In the genomic region with DNA sequence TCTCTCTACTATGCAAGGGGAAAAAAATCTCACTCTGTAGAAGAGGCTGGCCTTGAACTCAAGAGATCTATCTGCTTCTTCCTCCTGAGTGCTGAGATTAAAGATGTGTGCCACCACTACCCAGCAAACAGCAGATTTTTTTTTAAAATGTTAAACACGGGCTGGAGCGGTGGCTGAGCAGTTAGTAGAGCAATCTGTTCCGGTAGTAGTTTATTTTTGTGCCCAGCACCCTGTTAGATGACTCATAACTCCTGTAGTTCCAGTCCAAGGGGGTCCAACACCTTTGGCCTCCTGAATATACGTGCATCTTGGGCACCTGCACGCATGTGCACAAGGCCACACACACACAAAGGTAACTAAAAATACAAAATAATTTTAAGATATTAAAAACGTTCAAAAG, we compare ENCODE assay signal across 21 mouse cellular contexts. TPM values are rescaled to one million over a fixed set of nuclear protein-coding genes. Genes with fewer than 3 reads are reported as not detected.
DNase-seq lines count a peak whose midpoint lies in the region; ATAC-seq and TF ChIP-seq lines count a peak whose summit lies in the region.
"Had no signal": no experiment of that assay in that cellular context is flagged by ENCODE, and none has a peak within 500 bp of the region (broad histone marks: within the 10 kb centered on the region; RNA-seq: fewer than 3 reads in every experiment).

No protein-coding gene starts in this region.

- in situ Hi-C loops in Patski (cut with MboI; ENCODE audit: low pct_unique_long_range_greater_than_20kb), result no loop called here

- peaks cover 12% of the 10 kb centered on the region for H3K4me1 ChIP-seq in heart, adult 2 months (ENCODE audit: control insufficient read depth, insufficient read depth, low read length)
- H3K4me1 ChIP-seq in cortical plate, adult 2 months (ENCODE audit: control insufficient read depth, insufficient read depth, low read length), result peaks cover 13% of the 10 kb centered on the region
- H3K4me1 ChIP-seq: limb, embryonic 10.5 days; liver, embryonic 15.5 days; midbrain, embryonic 10.5 days had no signal

- peaks cover 3% of the 10 kb centered on the region; the same call in 1 of the 2 replicates for H3K79me2 ChIP-seq in heart, adult 2 months (replicated peaks; ENCODE audit: control insufficient read depth, insufficient read depth, low read length)

- WGBS in heart, adult 2 months, result 64% methylated on average over 6 of the region's 6 CpGs

- no peak overlapping the region for H3K9ac ChIP-seq in heart, adult 2 months (ENCODE audit: low read depth, low read length)
- H3K9ac ChIP-seq: heart, embryonic 13.5 days; liver, embryonic 15.5 days; neural tube, embryonic 15.5 days had no signal

- H3K27ac ChIP-seq in heart, adult 2 months, result peak overlapping the region; percentile 19
- peak overlapping the region; percentile 93 for H3K27ac ChIP-seq in cortical plate, adult 2 months (ENCODE audit: insufficient read depth, low read length)
- H3K27ac ChIP-seq: heart, embryonic 13.5 days; hindbrain, postnatal 0 days; limb, embryonic 10.5 days; liver, embryonic 15.5 days; midbrain, embryonic 10.5 days; neural tube, embryonic 15.5 days had no signal

- intact Hi-C loops in heart, adult 2 months (cut with DNase I), result no loop called here

- POLR2A ChIA-PET in Patski (lab: Charles Lee), result no interaction called here

- DNase-seq in cerebellum, adult 18-20 months, result peak; percentile 34 to 44
- no peak for DNase-seq in cerebellum, postnatal 36 days
- no peak for DNase-seq in heart, adult 2 months
- DNase-seq in heart, adult 18-20 months, result no peak
- no peak for DNase-seq in Patski (ENCODE audit: low read depth, low spot score)
- DNase-seq in spleen, postnatal 14 days (ENCODE audit: low spot score in 2 of 2), result no peak
- no peak for DNase-seq in kidney, adult 18-20 months
- DNase-seq: gastrocnemius, postnatal 14 days; heart, postnatal 14 days; liver; right cerebral cortex, postnatal 14 days; thymus, postnatal 25 days had no signal

- H3K27me3 ChIP-seq in heart, adult 2 months (ENCODE audit: control insufficient read depth, insufficient read depth, low read length), result no peaks in the 10 kb centered on the region
- no peaks in the 10 kb centered on the region for H3K27me3 ChIP-seq in Patski
- H3K27me3 ChIP-seq: heart, embryonic 13.5 days; liver, embryonic 15.5 days; neural tube, embryonic 15.5 days had no signal

- no peak for TF ChIP-seq POLR2A in heart, adult 2 months (IDR thresholded peaks at IDR 0.05; ENCODE audit: insufficient read depth, low read depth, low read length)
- no peak for TF ChIP-seq POLR2A in cortical plate, adult 2 months (IDR thresholded peaks at IDR 0.05; ENCODE audit: extremely low read depth, insufficient read depth, low read length)

- ATAC-seq in Patski, result peak; percentile 10
- ATAC-seq: hindbrain, postnatal 0 days; intestine, embryonic 16.5 days; midbrain, embryonic 16.5 days had no signal

- H3K36me3 ChIP-seq in heart, adult 2 months (ENCODE audit: control insufficient read depth, insufficient read depth, low read length), result peaks cover 11% of the 10 kb centered on the region
- H3K36me3 ChIP-seq: limb, embryonic 10.5 days; liver, embryonic 15.5 days; neural tube, embryonic 15.5 days had no signal

- no peak for TF ChIP-seq CTCF in heart, adult 2 months (IDR thresholded peaks at IDR 0.05)
- no peak for TF ChIP-seq CTCF in Patski (IDR thresholded peaks at IDR 0.05)
- TF ChIP-seq CTCF in cortical plate, adult 2 months (IDR thresholded peaks at IDR 0.05; ENCODE audit: extremely low read depth, insufficient read depth, low read length), result no peak

- H3K4me3 ChIP-seq in heart, adult 2 months, result no peak overlapping the region
- no peak overlapping the region for H3K4me3 ChIP-seq in cortical plate, adult 2 months (ENCODE audit: insufficient read depth, low read length)
- H3K4me3 ChIP-seq: heart, embryonic 13.5 days; limb, embryonic 10.5 days; liver, embryonic 15.5 days; midbrain, embryonic 10.5 days; neural tube, embryonic 15.5 days had no signal

- CTCF ChIA-PET in Patski (lab: Charles Lee), result no interaction called here

- TF ChIP-seq EP300 in heart, adult 2 months (IDR thresholded peaks at IDR 0.05; ENCODE audit: insufficient read depth, low read depth, low read length), result no peak

RNA-seq across cellular contexts. Expression of gene Atp6v1a, which starts 16.9 kb away (rescaled TPM):
- 10 to 100 TPM; 24.2 to 25.3 TPM for total RNA-seq in heart, adult 2 months (2021)
- 8.3 and 19.2 TPM in 2 replicates for polyA plus RNA-seq in heart, adult 2 months (2012; rRNA removed)
- 10 to 100 TPM; 24.7 to 27.8 TPM for total RNA-seq in heart, adult 18-20 months (2021)
- polyA plus RNA-seq in Patski (2021), result 125 TPM
- polyA plus RNA-seq in cortical plate, adult 2 months (2012; rRNA removed), result 214 and 223 TPM in 2 replicates

RNA-seq across cellular contexts. Expression of gene Naa50, which starts 17.1 kb away (rescaled TPM):
- 10 to 100 TPM; 57.6 to 62.1 TPM for total RNA-seq in heart, adult 2 months (2021)
- polyA plus RNA-seq in heart, adult 2 months (2012; rRNA removed), result 6.6 and 13.4 TPM in 2 replicates
- 10 to 100 TPM; 54.6 to 55.7 TPM for total RNA-seq in heart, adult 18-20 months (2021)
- polyA plus RNA-seq in Patski (2021), result 73.3 TPM
- polyA plus RNA-seq in cortical plate, adult 2 months (2012; rRNA removed), result 23.8 and 23.9 TPM in 2 replicates

RNA-seq across cellular contexts. Expression of gene Usf3, which starts 50.5 kb away (rescaled TPM):
- total RNA-seq in heart, adult 2 months (2021), result 10 to 100 TPM; 16.5 to 21.2 TPM
- polyA plus RNA-seq in heart, adult 2 months (2012; rRNA removed), result 5.9 and 8.1 TPM in 2 replicates
- total RNA-seq in heart, adult 18-20 months (2021), result 10 to 100 TPM; 15.9 to 16.6 TPM
- polyA plus RNA-seq in Patski (2021), result 10.2 TPM
- 14.2 and 15.0 TPM in 2 replicates for polyA plus RNA-seq in cortical plate, adult 2 months (2012; rRNA removed)

RNA-seq across cellular contexts. Expression of gene Gramd1c, which starts 59.4 kb away (rescaled TPM):
- under 1 TPM; 0.37 to 0.50 TPM for total RNA-seq in heart, adult 2 months (2021)
- 0.37 and 1.1 TPM in 2 replicates for polyA plus RNA-seq in heart, adult 2 months (2012; rRNA removed)
- under 1 TPM; 0.30 to 0.69 TPM for total RNA-seq in heart, adult 18-20 months (2021)
- 2.7 TPM for polyA plus RNA-seq in Patski (2021)
- polyA plus RNA-seq in cortical plate, adult 2 months (2012; rRNA removed), result 1.9 and 2.0 TPM in 2 replicates

Comparison
In these comparisons a context has a peak if more than half of its experiments do, and no peak if none do; other contexts are left out.
1. DNase-seq: peak in cerebellum, adult 18-20 months (2 of 2); none in cerebellum, postnatal 36 days (0 of 2), heart, adult 2 months (0 of 2), heart, adult 18-20 months (0 of 2), Patski (single experiment), spleen, postnatal 14 days (0 of 2) and kidney, adult 18-20 months (single experiment).